ENCODE assay signal across 8 mouse cellular contexts in the genomic region with DNA sequence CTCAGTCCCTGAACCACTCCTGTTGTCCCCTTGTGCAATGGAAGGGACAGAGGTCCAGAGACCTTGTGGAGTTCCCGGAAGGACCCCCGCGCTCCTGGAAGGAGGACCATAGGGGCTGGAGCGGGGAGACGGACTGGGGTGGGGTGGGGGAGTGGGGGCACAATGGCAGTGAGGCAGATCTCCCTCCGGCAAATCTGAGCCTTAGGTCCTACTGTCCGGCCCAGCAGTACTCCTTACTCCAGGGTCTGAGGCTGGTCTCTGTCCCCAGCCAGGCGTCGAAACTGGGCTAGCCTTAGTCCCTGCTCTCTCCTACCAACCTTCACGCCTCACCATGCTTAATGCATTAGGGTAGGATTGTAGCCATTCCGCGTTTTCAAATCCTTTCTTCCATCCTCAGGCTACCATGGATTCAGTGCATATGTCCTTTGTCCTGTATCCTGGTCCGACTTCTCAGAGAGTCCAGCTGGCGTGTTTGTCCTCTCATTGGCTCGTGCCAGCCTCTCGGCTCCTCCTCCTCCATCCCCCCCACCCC. TPM values are rescaled to one million over a fixed set of nuclear protein-coding genes. Genes with fewer than 3 reads are reported as not detected.
DNase-seq lines count a peak whose midpoint lies in the region; ATAC-seq and TF ChIP-seq lines count a peak whose summit lies in the region.

No protein-coding gene starts in this region.

- H3K4me3 ChIP-seq in layer of hippocampus, adult 2 months = peak overlapping the region; percentile 76
- peak overlapping the region; percentile 95 for H3K4me3 ChIP-seq in gastrocnemius, adult 2 months
- H3K4me3 ChIP-seq in intestine, embryonic 15.5 days (replicated peaks) = peak overlapping the region; percentile 83
- peak overlapping the region; percentile 84 for H3K4me3 ChIP-seq in limb, embryonic 14.5 days (replicated peaks; ENCODE audit: low read length)
- H3K4me3 ChIP-seq in midbrain, postnatal 0 days (ENCODE audit: low read depth, low read length) = peak overlapping the region; percentile 88

- H3K9ac ChIP-seq in intestine, embryonic 15.5 days = peak overlapping the region; percentile 93
- H3K9ac ChIP-seq in limb, embryonic 14.5 days (ENCODE audit: low read depth, low read length, severe bottlenecking) = peak overlapping the region; percentile 95
- peak overlapping the region; percentile 94 for H3K9ac ChIP-seq in midbrain, postnatal 0 days (replicated peaks; ENCODE audit: low read length, poor library complexity, severe bottlenecking)

- intact Hi-C loops in gastrocnemius, adult 2 months (cut with DNase I) = loop anchor here (5.0 kb wide), 2 partner anchors 61 to 94 kb away; no protein-coding TSS in a partner anchor

- DNase-seq in layer of hippocampus, adult 2 months (ENCODE audit: low spot score in 2 of 2) = peak in 1 of 2 experiments; percentile 33
- DNase-seq in layer of hippocampus, postnatal 25 days (ENCODE audit: extremely low spot score in 1 of 2, low spot score in 1 of 2) = no peak
- peak; percentile 80 to 81 for DNase-seq in cerebellum, postnatal 14 days
- DNase-seq in gastrocnemius, adult 2 months = peak; percentile 68
- DNase-seq in limb, embryonic 14.5 days (ENCODE audit: low spot score) = peak; percentile 83
- DNase-seq in midbrain, postnatal 0 days (ENCODE audit: low spot score) = peak; percentile 89

- peak overlapping the region; percentile 99 for H3K27ac ChIP-seq in layer of hippocampus, adult 2 months
- peak overlapping the region; percentile 97 for H3K27ac ChIP-seq in gastrocnemius, adult 2 months
- peak overlapping the region; percentile 94 for H3K27ac ChIP-seq in intestine, embryonic 15.5 days
- peak overlapping the region; percentile 98 for H3K27ac ChIP-seq in limb, embryonic 14.5 days (replicated peaks; ENCODE audit: low read depth, low read length)
- H3K27ac ChIP-seq in midbrain, postnatal 0 days (ENCODE audit: low read depth, low read length) = peak overlapping the region; percentile 98

- no peaks in the 10 kb centered on the region for H3K27me3 ChIP-seq in intestine, embryonic 15.5 days (replicated peaks)
- no peaks in the 10 kb centered on the region for H3K27me3 ChIP-seq in limb, embryonic 14.5 days (ENCODE audit: control insufficient read depth, insufficient read depth, low read length)
- H3K27me3 ChIP-seq in midbrain, postnatal 0 days (ENCODE audit: insufficient read depth, low read length) = no peaks in the 10 kb centered on the region

- peak; percentile 71 for ATAC-seq in intestine, embryonic 15.5 days
- ATAC-seq in limb, embryonic 14.5 days (ENCODE audit: low FRiP score, low read depth) = peak; percentile 58
- peak; percentile 76 for ATAC-seq in midbrain, postnatal 0 days (ENCODE audit: low FRiP score)
- ATAC-seq in megakaryocyte-erythroid progenitor cell, adult 5-6 weeks (replicated peaks; ENCODE audit: low FRiP score, low TSS enrichment, poor library complexity, severe bottlenecking) = no peak

- H3K9me3 ChIP-seq in intestine, embryonic 15.5 days = no peaks in the 10 kb centered on the region
- H3K9me3 ChIP-seq in limb, embryonic 14.5 days (ENCODE audit: control insufficient read depth, low read length) = no peaks in the 10 kb centered on the region
- H3K9me3 ChIP-seq in midbrain, postnatal 0 days (ENCODE audit: low read length) = no peaks in the 10 kb centered on the region

- H3K4me1 ChIP-seq in intestine, embryonic 15.5 days (replicated peaks) = peaks cover 5% of the 10 kb centered on the region; the same call in 1 of the 2 replicates
- H3K4me1 ChIP-seq in limb, embryonic 14.5 days (ENCODE audit: control insufficient read depth, insufficient read depth, low read length) = no peaks in the 10 kb centered on the region; the same call in 1 of the 2 replicates
- no peaks in the 10 kb centered on the region for H3K4me1 ChIP-seq in midbrain, postnatal 0 days (ENCODE audit: insufficient read depth, low read length)

- peak; percentile 74; the same call in 1 of the 2 replicates for TF ChIP-seq POLR2A in limb, embryonic 14.5 days (IDR thresholded peaks at IDR 0.05; ENCODE audit: borderline replicate concordance, extremely low read depth, insufficient read depth, insufficient read length)

- H3K4me2 ChIP-seq in intestine, embryonic 15.5 days (replicated peaks) = peak overlapping the region; percentile 77
- peak overlapping the region; percentile 64 for H3K4me2 ChIP-seq in limb, embryonic 14.5 days (replicated peaks; ENCODE audit: low read depth, low read length, severe bottlenecking)
- H3K4me2 ChIP-seq in midbrain, postnatal 0 days (ENCODE audit: low read depth, low read length, poor library complexity, severe bottlenecking) = peak overlapping the region; percentile 74

- WGBS in intestine, embryonic 15.5 days = under 1% methylated on average over 16 of the region's 16 CpGs
- WGBS in limb, embryonic 14.5 days = 0% methylated on average over 11 of the region's 16 CpGs
- WGBS in midbrain, postnatal 0 days = 1% methylated on average over 16 of the region's 16 CpGs

- TF ChIP-seq CTCF in layer of hippocampus, adult 2 months (conservative IDR thresholded peaks at IDR 0.05) = no peak
- no peak for TF ChIP-seq CTCF in gastrocnemius, adult 2 months (IDR thresholded peaks at IDR 0.05)
- TF ChIP-seq CTCF in midbrain, postnatal 0 days (IDR thresholded peaks at IDR 0.05) = no peak

- H3K36me3 ChIP-seq in intestine, embryonic 15.5 days = no peaks in the 10 kb centered on the region
- H3K36me3 ChIP-seq in limb, embryonic 14.5 days (ENCODE audit: control insufficient read depth, insufficient read depth, low read length) = no peaks in the 10 kb centered on the region
- no peaks in the 10 kb centered on the region for H3K36me3 ChIP-seq in midbrain, postnatal 0 days (ENCODE audit: insufficient read depth, low read length)

RNA-seq across cellular contexts. Expression of gene Mpzl1, which starts 8.5 kb away (rescaled TPM):
- 10 to 100 TPM; 30.6 to 38.5 TPM for total RNA-seq in layer of hippocampus, adult 2 months (2021)
- total RNA-seq in layer of hippocampus, postnatal 25 days (2021) = 10 to 100 TPM; 47.8 to 51.6 TPM
- total RNA-seq in gastrocnemius, adult 2 months (2021) = 1 to 10 TPM; 7.0 to 8.7 TPM
- 129 and 130 TPM in 2 replicates for polyA plus RNA-seq in intestine, embryonic 15.5 days (2015; fragmentation: Nextera tagmentation; extraction: Ambion mirVana)
- polyA plus RNA-seq in limb, embryonic 14.5 days (2012; rRNA removed) = 192 and 214 TPM in 2 replicates
- 196 and 209 TPM in 2 replicates for polyA plus RNA-seq in limb, embryonic 14.5 days (2014; fragmentation: Nextera tagmentation; extraction: Ambion mirVana)
- total RNA-seq in midbrain, postnatal 0 days (2014; rRNA removed) = 29.7 and 38.2 TPM in 2 replicates
- polyA plus RNA-seq in midbrain, postnatal 0 days (2015; fragmentation: Nextera tagmentation; extraction: Ambion mirVana) = 138 and 146 TPM in 2 replicates
- 0.77 and 3.5 TPM in 2 replicates for total RNA-seq in megakaryocyte-erythroid progenitor cell, adult 5-6 weeks (2014; fragmentation: Nextera tagmentation)
- 1.2 and 3.5 TPM in 2 replicates for total RNA-seq in megakaryocyte-erythroid progenitor cell, adult 5-6 weeks (2017)

Comparison
In these comparisons a context has a peak if more than half of its experiments do, and no peak if none do; other contexts are left out.
1. DNase-seq: peak in cerebellum, postnatal 14 days (2 of 2), gastrocnemius, adult 2 months (single experiment), limb, embryonic 14.5 days (single experiment) and midbrain, postnatal 0 days (single experiment); none in layer of hippocampus, postnatal 25 days (0 of 2).
2. Peak in every context shown above with its lines, with median percentiles within 50 percentile points of each other: H3K27ac ChIP-seq, H3K4me3 ChIP-seq, H3K4me2 ChIP-seq and H3K9ac ChIP-seq.